Mouse (Mus musculus) liver, embryonic 16.5 days (tissue): Measurements from ENCODE around the gene Bik. TPM values are rescaled to one million over a fixed set of nuclear protein-coding genes. Genes with fewer than 3 reads are reported as not detected.

ENCODE experiments used
- ATAC-seq: fragments of 200-750 bp; cut with Nextera tagmentation; 2 replicates; pipeline ENCODE4 v1.8.0; 2017; ENCODE audit warnings: low read depth, mild to moderate bottlenecking, moderate number of reproducible peaks, moderate library complexity
- H3K27ac ChIP-seq: fragments of 300-500 bp; sonication (generic); 2 replicates; pipeline ENCODE4 v1.5.1; 2014; ENCODE audit warnings: mild to moderate bottlenecking, low read length
- H3K27me3 ChIP-seq: fragments of 300-500 bp; sonication (generic); 2 replicates; pipeline ENCODE4 v1.6.1; 2014; ENCODE audit warnings: low read depth, low read length, mixed read lengths; ENCODE audit not compliant: control insufficient read depth, insufficient read depth
- H3K36me3 ChIP-seq: fragments of 300-500 bp; sonication (generic); 2 replicates; pipeline ENCODE4 v1.6.1; 2014; ENCODE audit warnings: mild to moderate bottlenecking; ENCODE audit not compliant: control insufficient read depth, insufficient read depth
- H3K4me1 ChIP-seq: fragments of 300-500 bp; sonication (generic); 2 replicates; pipeline ENCODE4 v1.6.1; 2014; ENCODE audit warnings: low read depth, low read length, mixed read lengths; ENCODE audit not compliant: control insufficient read depth
- H3K4me2 ChIP-seq: fragments of 300-500 bp; sonication (generic); 2 replicates; pipeline ENCODE4 v1.6.1; 2014; ENCODE audit warnings: low read depth, low read length, mixed read lengths
- H3K4me3 ChIP-seq: fragments of 300-500 bp; sonication (generic); 2 replicates; pipeline ENCODE4 v1.5.1; 2014; ENCODE audit warnings: low read depth, mild to moderate bottlenecking, low read length
- H3K9ac ChIP-seq: fragments of 300-500 bp; sonication (generic); 2 replicates; pipeline ENCODE4 v1.6.1; 2014; ENCODE audit warnings: low read depth, low read length
- H3K9me3 ChIP-seq: fragments of 300-500 bp; sonication (generic); replicated peaks from 2 replicates; pipeline ENCODE4 v1.6.1; 2016; ENCODE audit warnings: low read length; ENCODE audit not compliant: control insufficient read depth
- WGBS: fragments of 180-500 bp; shearing (Covaris S2); extraction: QIAGEN DNeasy Blood & Tissue Kit; methylation state at CpG from one replicate; pipeline ENCODE4 v1.1.7; 2014; ENCODE audit not compliant: insufficient replicate concordance; 5-methylcytosine and 5-hydroxymethylcytosine counted together
- polyA plus RNA-seq: library from polyadenylated mRNA; unstranded; fragments of >200 nt; fragmentation: Nextera tagmentation; extraction: Ambion mirVana; gene quantifications from 2 replicates; pipeline ENCODE4 v1.2.1, GENCODE M21; 2015

The Bik gene
- polyA plus RNA-seq, 1 experiment from 2014 or later, result 1.8 TPM

DNA sequence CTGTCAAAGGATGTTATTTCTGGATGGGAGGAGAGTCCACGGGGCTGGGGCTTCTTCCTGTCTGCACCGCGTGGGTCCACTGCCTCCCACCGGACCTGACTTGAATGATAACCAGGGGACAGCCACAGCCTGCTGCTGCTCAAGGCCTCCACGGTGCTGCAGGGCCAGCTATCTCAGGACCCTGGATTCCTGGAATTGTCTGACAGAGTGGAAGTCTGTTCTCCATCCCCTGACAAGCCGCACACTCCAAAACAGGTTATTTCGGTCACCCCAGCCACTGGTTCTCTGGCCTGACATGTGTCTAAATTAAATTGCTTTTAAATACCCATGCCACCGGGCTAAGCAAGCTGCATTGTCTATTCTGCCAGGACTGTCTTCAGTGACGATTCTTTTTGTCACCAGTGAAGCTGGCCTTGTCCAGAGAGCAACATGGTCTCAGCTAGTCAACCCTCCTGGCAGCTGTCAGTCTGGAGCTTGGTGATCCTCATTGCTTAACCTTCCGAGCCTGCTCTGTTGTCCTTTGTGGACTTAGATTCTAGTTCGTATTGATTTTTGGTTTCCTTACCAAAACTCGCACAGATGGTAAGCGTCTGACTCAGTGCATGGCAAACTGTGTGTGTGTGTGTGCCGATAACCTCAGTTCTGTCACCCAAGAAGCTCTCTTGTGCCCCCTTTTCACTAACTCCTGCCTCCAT is 2.9 kb upstream of the Bik start:
- H3K9ac ChIP-seq, result no peak overlapping the region
- H3K9me3 ChIP-seq, result no peaks in the 10 kb centered on the region
- H3K4me3 ChIP-seq, result no peak overlapping the region
- peak; percentile 20; the same call in 1 of the 2 replicates for ATAC-seq
- H3K4me1 ChIP-seq, result peaks cover 17% of the 10 kb centered on the region
- H3K27ac ChIP-seq, result no peak overlapping the region
- H3K4me2 ChIP-seq, result no peak overlapping the region
- peaks cover 50% of the 10 kb centered on the region for H3K27me3 ChIP-seq
- 37% methylated on average over 14 of the region's 14 CpGs for WGBS
- no peaks in the 10 kb centered on the region for H3K36me3 ChIP-seq

DNA sequence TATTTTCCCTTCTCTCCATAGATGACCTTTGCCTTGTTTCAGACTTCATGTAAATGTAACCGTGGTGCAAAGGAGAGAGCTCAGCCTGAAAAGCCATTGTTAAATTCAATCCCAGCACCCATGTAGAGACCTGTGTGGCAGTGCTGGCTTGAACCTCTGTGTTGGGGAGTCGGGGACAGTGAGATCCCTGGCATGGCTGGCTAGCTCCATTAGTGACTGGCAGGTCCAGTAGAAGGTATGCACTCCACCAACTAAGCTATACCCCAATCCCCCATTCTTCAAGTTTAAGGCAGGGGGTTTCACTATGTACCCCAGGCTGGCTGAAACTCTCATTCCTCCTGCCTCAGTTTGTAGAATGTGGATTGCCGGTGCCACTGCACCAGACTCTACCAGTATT is 2.3 kb upstream of the Bik start:
- H3K27ac ChIP-seq, result no peak overlapping the region
- WGBS, result 63% methylated on average over 3 of the region's 3 CpGs
- no peak overlapping the region for H3K4me2 ChIP-seq
- H3K36me3 ChIP-seq, result no peaks in the 10 kb centered on the region
- peaks cover 17% of the 10 kb centered on the region for H3K4me1 ChIP-seq
- H3K4me3 ChIP-seq, result no peak overlapping the region
- no peaks in the 10 kb centered on the region for H3K9me3 ChIP-seq
- ATAC-seq, result no peak
- H3K27me3 ChIP-seq, result peaks cover 55% of the 10 kb centered on the region
- no peak overlapping the region for H3K9ac ChIP-seq

- no peak overlapping the region for H3K27ac ChIP-seq
- peak; percentile 7; the same call in 1 of the 2 replicates for ATAC-seq
- peak overlapping the region; percentile 45; the same call in 1 of the 2 replicates for H3K9ac ChIP-seq
- peak overlapping the region; percentile 83 for H3K4me2 ChIP-seq
- WGBS, result 3% methylated on average over 26 of the region's 26 CpGs
- H3K4me3 ChIP-seq, result peak overlapping the region; percentile 62
- H3K4me1 ChIP-seq, result peaks cover 21% of the 10 kb centered on the region
- peaks cover 72% of the 10 kb centered on the region for H3K27me3 ChIP-seq
- no peaks in the 10 kb centered on the region for H3K36me3 ChIP-seq
- H3K9me3 ChIP-seq, result no peaks in the 10 kb centered on the region
Observed at GRCm38 (mm10) chr15:83527092-83527437, 403 bp downstream of the Bik start.

- no peak overlapping the region for H3K9ac ChIP-seq
- no peak for ATAC-seq
- peaks cover 72% of the 10 kb centered on the region for H3K27me3 ChIP-seq
- H3K4me3 ChIP-seq, result no peak overlapping the region
- no peaks in the 10 kb centered on the region for H3K36me3 ChIP-seq
- no peak overlapping the region for H3K27ac ChIP-seq
- H3K4me2 ChIP-seq, result 0 out of 2 replicates have a peak overlapping the region, but pooled peaks have one; percentile 83
- peaks cover 21% of the 10 kb centered on the region for H3K4me1 ChIP-seq
- H3K9me3 ChIP-seq, result no peaks in the 10 kb centered on the region
- 53% methylated on average over 2 of the region's 2 CpGs for WGBS
Observed at GRCm38 (mm10) chr15:83527747-83528146, 1.1 kb downstream of the Bik start.

- no peaks in the 10 kb centered on the region for H3K9me3 ChIP-seq
- H3K27ac ChIP-seq, result no peak overlapping the region
- ATAC-seq, result no peak
- H3K9ac ChIP-seq, result no peak overlapping the region
- H3K27me3 ChIP-seq, result peaks cover 71% of the 10 kb centered on the region
- WGBS, result 58% methylated on average over 4 of the region's 4 CpGs
- no peak overlapping the region for H3K4me2 ChIP-seq
- peaks cover 14% of the 10 kb centered on the region for H3K4me1 ChIP-seq
- no peaks in the 10 kb centered on the region for H3K36me3 ChIP-seq
- H3K4me3 ChIP-seq, result no peak overlapping the region
Observed at GRCm38 (mm10) chr15:83528892-83529291, 2.2 kb downstream of the Bik start.

GRCm38 (mm10) chr15:83529765-83530164 is 3.1 kb downstream of the Bik start:
- no peak overlapping the region for H3K9ac ChIP-seq
- 60% methylated on average over 5 of the region's 5 CpGs for WGBS

GRCm38 (mm10) chr15:83530233-83530632 is 3.6 kb downstream of the Bik start:
- no peaks in the 10 kb centered on the region for H3K9me3 ChIP-seq
- no peak overlapping the region for H3K4me3 ChIP-seq
- H3K9ac ChIP-seq, result no peak overlapping the region
- peaks cover 14% of the 10 kb centered on the region for H3K4me1 ChIP-seq
- ATAC-seq, result no peak
- WGBS, result 26% methylated on average over 9 of the region's 9 CpGs
- H3K4me2 ChIP-seq, result no peak overlapping the region
- H3K27ac ChIP-seq, result no peak overlapping the region
- H3K36me3 ChIP-seq, result no peaks in the 10 kb centered on the region
- peaks cover 58% of the 10 kb centered on the region for H3K27me3 ChIP-seq

More at GRCm38 (mm10) chr15:83529765-83530164, 3.1 kb downstream of the Bik start:
- no peak for ATAC-seq
- no peak overlapping the region for H3K4me2 ChIP-seq
- peaks cover 14% of the 10 kb centered on the region for H3K4me1 ChIP-seq
- no peaks in the 10 kb centered on the region for H3K36me3 ChIP-seq
- H3K4me3 ChIP-seq, result no peak overlapping the region
- no peak overlapping the region for H3K27ac ChIP-seq
- H3K27me3 ChIP-seq, result peaks cover 63% of the 10 kb centered on the region
- no peaks in the 10 kb centered on the region for H3K9me3 ChIP-seq

DNA sequence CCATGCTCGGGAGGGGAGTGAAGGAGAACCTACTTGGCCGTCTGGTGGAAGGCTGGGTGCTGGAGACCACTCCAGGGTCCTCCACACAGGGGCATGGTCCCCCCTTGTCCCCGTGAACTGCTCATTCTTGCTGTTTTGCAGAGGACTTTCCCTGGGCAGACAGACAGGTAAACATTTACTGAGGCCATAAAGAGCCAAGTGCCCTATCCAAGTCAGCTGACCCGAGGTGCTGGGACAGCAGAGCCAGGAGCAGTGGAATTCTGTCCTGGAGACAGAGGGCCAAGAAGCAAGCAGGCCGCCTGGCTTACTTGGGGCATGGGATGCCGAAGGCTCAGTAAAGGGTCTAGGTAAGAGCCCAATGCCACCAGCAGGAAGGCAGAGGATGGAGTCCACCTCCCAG is 4.0 kb downstream of the Bik start:
- no peak overlapping the region for H3K27ac ChIP-seq
- peak; percentile 33 for ATAC-seq

DNA sequence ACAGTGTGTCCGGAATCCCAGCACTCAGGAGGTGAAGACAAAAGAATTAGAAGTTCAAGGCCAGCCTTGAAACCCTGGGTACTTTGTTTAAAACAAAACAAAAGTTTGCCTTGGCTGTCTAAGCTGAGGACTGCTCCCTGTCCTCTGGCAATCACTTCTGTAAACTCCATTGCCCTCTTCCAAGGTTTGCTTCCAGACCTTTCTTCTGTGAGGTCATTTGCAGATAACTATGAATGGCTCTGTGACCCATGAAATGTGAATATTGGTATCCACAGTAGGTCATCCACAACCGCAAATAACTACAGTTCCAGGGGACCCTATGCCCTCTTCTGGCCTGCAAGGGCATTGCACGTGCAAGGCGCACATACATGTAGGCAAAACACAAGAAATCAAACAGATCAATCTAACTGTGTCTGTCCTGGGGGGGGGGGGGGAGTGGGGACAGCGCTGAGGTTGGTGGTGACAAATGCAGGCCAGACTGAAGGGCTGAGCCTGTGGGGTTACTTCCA is 5.4 kb downstream of the Bik start:
- H3K4me2 ChIP-seq, result no peak overlapping the region
- 64% methylated on average over 5 of the region's 5 CpGs for WGBS
- H3K4me1 ChIP-seq, result peaks cover 8% of the 10 kb centered on the region
- H3K4me3 ChIP-seq, result no peak overlapping the region
- H3K36me3 ChIP-seq, result no peaks in the 10 kb centered on the region
- no peak overlapping the region for H3K27ac ChIP-seq
- no peaks in the 10 kb centered on the region for H3K9me3 ChIP-seq
- no peak for ATAC-seq
- no peak overlapping the region for H3K9ac ChIP-seq
- H3K27me3 ChIP-seq, result peaks cover 40% of the 10 kb centered on the region

More for the DNA sequence above, 4.0 kb downstream of the Bik start:
- Histone ChIP-seq H3K36me3 (no peaks in the 10 kb centered on the region), H3K9ac (no peak overlapping the region), H3K4me3 (no peak overlapping the region), H3K27me3 (peaks cover 53% of the 10 kb centered on the region), H3K9me3 (no peaks in the 10 kb centered on the region), H3K4me1 (peaks cover 14% of the 10 kb centered on the region), H3K4me2 (no peak overlapping the region)
- WGBS, result 35% methylated on average over 6 of the region's 6 CpGs
